Mouse (Mus musculus) heart, embryonic 11.5 days (tissue): Measurements from ENCODE around the gene Mslnl. TPM values are rescaled to one million over a fixed set of nuclear protein-coding genes. Genes with fewer than 3 reads are reported as not detected.

Source experiments
- ATAC-seq: fragments of 200-750 bp; cut with Nextera tagmentation; replicated peaks from 2 replicates; pipeline ENCODE4 v1.8.0; 2017; ENCODE audit warnings: moderate library complexity; ENCODE audit not compliant: insufficient number of reproducible peaks, low FRiP score, low TSS enrichment
- H3K27ac ChIP-seq: fragments of 300-500 bp; sonication (generic); 2 replicates; pipeline ENCODE4 v1.5.1; 2014; ENCODE audit warnings: mild to moderate bottlenecking, low read depth, low read length
- H3K27me3 ChIP-seq: fragments of 300-500 bp; sonication (generic); 2 replicates; pipeline ENCODE4 v1.6.1; 2014; ENCODE audit warnings: mild to moderate bottlenecking, low read length, mixed read lengths; ENCODE audit not compliant: control insufficient read depth, insufficient read depth
- H3K36me3 ChIP-seq: fragments of 300-500 bp; sonication (generic); 2 replicates; pipeline ENCODE4 v1.6.1; 2014; ENCODE audit warnings: mild to moderate bottlenecking, low read length, moderate library complexity, mixed read lengths; ENCODE audit not compliant: control insufficient read depth, insufficient read depth
- H3K4me1 ChIP-seq: fragments of 300-500 bp; sonication (generic); 2 replicates; pipeline ENCODE4 v1.6.1; 2014; ENCODE audit warnings: low read length; ENCODE audit not compliant: control insufficient read depth, insufficient read depth
- H3K4me2 ChIP-seq: fragments of 300-500 bp; sonication (generic); 2 replicates; pipeline ENCODE4 v1.6.1; 2014; ENCODE audit warnings: mild to moderate bottlenecking, moderate library complexity
- H3K4me3 ChIP-seq: fragments of 300-500 bp; sonication (generic); 2 replicates; pipeline ENCODE4 v1.5.1; 2014; ENCODE audit warnings: low read depth, low read length
- H3K9ac ChIP-seq: fragments of 300-500 bp; sonication (generic); 2 replicates; pipeline ENCODE4 v1.6.1; 2014; ENCODE audit warnings: mild to moderate bottlenecking, low read depth, low read length, moderate library complexity
- H3K9me3 ChIP-seq: fragments of 300-500 bp; sonication (generic); replicated peaks from 2 replicates; pipeline ENCODE4 v1.6.1; 2016; ENCODE audit warnings: low read length; ENCODE audit not compliant: control insufficient read depth
- WGBS: fragments of 180-500 bp; shearing (Covaris S2); extraction: QIAGEN DNeasy Blood & Tissue Kit; methylation state at CpG from one replicate; pipeline ENCODE4 v1.1.7; 2014; ENCODE audit not compliant: insufficient replicate concordance; 5-methylcytosine and 5-hydroxymethylcytosine counted together
- polyA plus RNA-seq: library from polyadenylated mRNA; unstranded; fragments of >200 nt; fragmentation: Nextera tagmentation; extraction: Ambion mirVana; gene quantifications from 2 replicates; pipeline ENCODE4 v1.2.1, GENCODE M21; 2014

Gene Mslnl
- not detected in 2 replicates for polyA plus RNA-seq

DNA sequence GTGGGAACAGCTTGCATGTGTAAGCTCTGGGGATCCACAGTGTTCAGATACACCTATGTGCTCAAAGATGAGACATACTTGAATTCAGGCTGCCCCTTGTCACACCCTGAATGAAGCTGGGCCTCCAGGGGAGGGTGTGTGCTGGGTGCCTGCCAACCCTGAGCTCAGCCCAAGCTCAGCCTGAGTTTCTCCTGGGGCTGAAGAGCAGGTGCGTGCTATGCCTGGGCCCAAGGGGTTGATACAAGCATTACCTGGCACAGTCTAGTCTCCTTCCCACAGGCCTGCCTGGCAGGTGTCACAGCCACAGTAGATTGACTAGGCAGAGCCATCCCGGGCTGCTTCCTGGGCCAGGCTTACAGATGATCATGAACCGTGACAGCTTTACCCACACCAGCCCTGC, at the start of gene Mslnl:
Gene Mslnl, plus strand, starts transcription at position 298 of the 400 bp plus-strand sequence.
- Histone ChIP-seq H3K4me2 (no peak within 1 kb of the TSS), H3K27ac (no peak within 1 kb of the TSS)

DNA sequence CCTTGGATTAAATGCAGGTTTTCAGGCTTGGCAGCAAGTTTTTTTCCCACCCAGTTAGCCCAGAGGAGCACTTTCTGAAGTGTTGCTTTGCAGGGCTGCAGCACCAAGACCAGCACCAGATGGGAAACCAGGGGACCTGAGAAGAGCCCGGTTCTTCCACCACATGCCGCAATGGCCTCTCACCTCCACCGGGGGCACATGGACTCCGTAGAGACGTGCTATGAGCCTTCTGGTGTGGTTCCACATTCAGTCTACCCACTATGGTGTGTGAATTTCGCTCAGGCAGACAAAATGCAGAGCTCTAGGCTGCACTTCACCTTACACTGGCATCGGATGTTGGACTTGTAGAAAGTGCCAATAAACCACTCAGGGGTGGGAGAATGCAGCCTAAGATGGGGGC, 49.5 kb upstream of the Mslnl start:
- no peaks in the 10 kb centered on the region for H3K4me1 ChIP-seq
- WGBS = 44% methylated on average over 7 of the region's 7 CpGs
- H3K27me3 ChIP-seq = peaks cover 6% of the 10 kb centered on the region
- no peak overlapping the region for H3K9ac ChIP-seq
- no peaks in the 10 kb centered on the region for H3K36me3 ChIP-seq
- ATAC-seq = no peak
- no peak overlapping the region for H3K27ac ChIP-seq
- H3K4me2 ChIP-seq = no peak overlapping the region
- H3K4me3 ChIP-seq = no peak overlapping the region
- H3K9me3 ChIP-seq = no peaks in the 10 kb centered on the region

More for the DNA sequence above, at the start of gene Mslnl:
- Histone ChIP-seq H3K27me3 (peaks cover 10% of the 10 kb centered on the region), H3K4me1 (no peaks in the 10 kb centered on the region), H3K9me3 (no peaks in the 10 kb centered on the region), H3K36me3 (peaks cover 2% of the 10 kb centered on the region; the same call in 1 of the 2 replicates), H3K9ac (no peak within 1 kb of the TSS), H3K4me3 (no peak within 1 kb of the TSS)
- WGBS = 68% methylated on average over 3 of the region's 3 CpGs
- no peak for ATAC-seq

DNA sequence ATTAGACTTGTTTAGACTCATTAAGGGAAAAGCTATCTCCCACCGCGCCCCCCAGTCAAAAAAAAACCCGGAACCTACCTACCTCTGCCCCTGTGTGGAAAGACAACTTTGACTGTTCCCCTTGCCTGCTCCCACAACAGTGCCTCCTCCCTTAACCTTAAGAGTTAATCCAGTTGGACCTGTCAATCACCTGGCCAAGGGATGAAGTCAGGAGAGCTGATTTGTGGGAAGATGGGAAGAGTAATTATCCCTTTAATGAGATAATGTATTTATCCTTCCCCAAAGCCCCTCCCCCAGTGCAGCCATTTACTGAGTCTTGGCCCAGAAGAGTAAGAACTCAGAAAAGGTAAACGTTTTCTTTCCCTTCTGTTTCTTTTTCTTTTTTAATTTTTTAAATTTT, 46.9 kb upstream of the Mslnl start:
- H3K36me3 ChIP-seq = no peaks in the 10 kb centered on the region
- peaks cover 5% of the 10 kb centered on the region for H3K27me3 ChIP-seq
- ATAC-seq = no peak
- H3K9me3 ChIP-seq = no peaks in the 10 kb centered on the region
- no peak overlapping the region for H3K27ac ChIP-seq
- H3K4me2 ChIP-seq = no peak overlapping the region
- no peak overlapping the region for H3K9ac ChIP-seq
- no peaks in the 10 kb centered on the region for H3K4me1 ChIP-seq
- WGBS = 73% methylated on average over 4 of the region's 4 CpGs
- no peak overlapping the region for H3K4me3 ChIP-seq

DNA sequence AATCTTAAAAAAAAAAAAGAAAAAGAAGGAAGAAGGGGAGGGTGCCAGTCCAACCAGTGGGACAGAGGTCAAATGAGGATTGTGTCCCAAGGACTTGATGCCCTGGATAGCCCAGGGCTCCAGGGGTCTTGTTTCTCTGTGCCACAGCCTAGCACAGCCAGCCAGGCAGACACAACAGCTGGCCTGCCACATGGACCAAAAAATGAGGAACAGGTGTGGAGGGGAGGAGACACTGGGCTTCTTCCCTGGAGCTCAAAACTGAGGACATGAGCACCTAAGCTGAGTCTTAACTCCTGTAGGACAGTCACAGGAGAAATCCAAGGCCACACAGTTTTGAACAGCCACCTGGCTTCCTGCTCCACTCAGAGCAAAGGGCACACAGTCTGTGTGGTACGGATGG, 39.6 kb upstream of the Mslnl start:
- Histone ChIP-seq H3K4me2 (no peak overlapping the region), H3K36me3 (no peaks in the 10 kb centered on the region), H3K9me3 (no peaks in the 10 kb centered on the region), H3K27me3 (peaks cover 6% of the 10 kb centered on the region; the same call in 1 of the 2 replicates), H3K27ac (no peak overlapping the region), H3K9ac (no peak overlapping the region), H3K4me3 (no peak overlapping the region), H3K4me1 (no peaks in the 10 kb centered on the region)
- 38% methylated on average over 1 of the region's 1 CpGs for WGBS
- no peak for ATAC-seq

DNA sequence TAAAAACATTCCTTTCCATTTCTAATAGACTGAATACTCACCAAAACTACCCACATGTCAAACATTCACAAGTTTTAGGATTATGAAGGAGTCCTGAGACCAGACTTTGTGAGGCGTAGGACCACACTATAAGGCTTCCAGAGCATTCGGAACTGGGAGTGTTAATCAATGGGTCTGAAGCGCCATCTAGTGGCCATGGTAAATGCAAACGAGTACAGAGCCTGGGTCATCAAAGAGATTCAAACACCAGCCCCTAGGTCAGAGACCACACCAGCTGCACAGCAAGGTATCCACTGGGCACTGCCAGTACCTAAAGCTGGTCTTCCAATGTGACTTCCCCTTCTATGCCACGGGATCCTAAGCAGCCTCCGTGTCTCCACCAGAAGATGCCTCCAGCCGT, 37.4 kb upstream of the Mslnl start:
- ATAC-seq = no peak
- peaks cover 6% of the 10 kb centered on the region; the same call in 1 of the 2 replicates for H3K27me3 ChIP-seq
- H3K4me1 ChIP-seq = no peaks in the 10 kb centered on the region
- no peak overlapping the region for H3K9ac ChIP-seq
- no peaks in the 10 kb centered on the region for H3K36me3 ChIP-seq
- WGBS = 14% methylated on average over 7 of the region's 7 CpGs
- H3K27ac ChIP-seq = no peak overlapping the region
- no peak overlapping the region for H3K4me2 ChIP-seq
- H3K9me3 ChIP-seq = no peaks in the 10 kb centered on the region
- H3K4me3 ChIP-seq = no peak overlapping the region

DNA sequence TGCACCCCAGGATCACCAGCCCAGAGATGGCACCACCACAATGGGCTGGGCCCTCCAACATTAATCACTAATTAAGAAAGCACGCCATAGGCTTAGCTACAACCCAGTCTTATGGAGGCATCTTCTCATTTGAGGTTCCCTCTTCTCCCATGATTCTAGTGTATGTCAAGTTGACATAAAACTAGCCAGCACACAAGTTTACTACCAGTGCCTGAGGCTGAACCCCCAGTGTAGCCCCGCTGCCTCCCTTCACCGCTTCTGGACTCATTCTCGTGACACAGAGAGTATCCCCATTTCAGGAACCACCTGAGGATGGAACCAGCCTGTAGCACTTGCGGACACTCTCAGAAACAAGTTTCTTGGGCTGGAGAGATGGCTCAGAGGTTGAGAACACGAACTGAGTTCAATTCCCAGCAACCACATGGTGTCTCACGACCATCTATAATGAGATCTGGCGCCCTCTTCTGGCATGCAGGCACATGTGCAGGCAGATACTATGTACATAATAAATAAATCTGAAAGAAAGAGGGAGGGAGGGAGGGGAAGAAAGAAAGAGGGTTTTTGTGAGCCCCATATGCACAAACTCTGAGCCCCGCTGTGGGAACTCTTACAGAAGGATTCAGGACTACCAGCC, 34.9 kb upstream of the Mslnl start:
- no peak overlapping the region for H3K27ac ChIP-seq
- WGBS = 58% methylated on average over 9 of the region's 9 CpGs
- no peaks in the 10 kb centered on the region for H3K4me1 ChIP-seq
- no peak overlapping the region for H3K4me2 ChIP-seq
- no peak overlapping the region for H3K9ac ChIP-seq
- no peaks in the 10 kb centered on the region for H3K36me3 ChIP-seq
- no peaks in the 10 kb centered on the region for H3K9me3 ChIP-seq
- H3K27me3 ChIP-seq = peaks cover 6% of the 10 kb centered on the region; the same call in 1 of the 2 replicates
- no peak for ATAC-seq
- no peak overlapping the region for H3K4me3 ChIP-seq

DNA sequence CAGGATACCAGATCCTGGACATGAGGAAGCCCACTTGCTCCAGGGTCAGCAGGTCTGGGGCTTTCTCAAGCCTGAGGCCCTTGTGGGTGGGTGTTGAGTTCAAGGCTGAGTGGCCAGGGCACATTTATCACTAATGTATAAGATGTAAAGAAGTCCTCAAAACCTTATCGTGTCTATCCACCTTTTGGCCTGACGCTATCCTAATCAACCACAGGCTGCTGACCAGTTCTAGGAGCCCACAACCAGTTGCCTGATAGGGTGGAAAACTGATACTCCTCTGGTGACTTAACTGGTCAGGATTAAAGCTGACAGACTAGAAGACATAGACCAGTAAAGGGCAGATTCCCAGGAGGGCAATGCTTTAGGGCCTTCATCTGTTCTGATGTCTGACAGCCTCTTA, 25.8 kb upstream of the Mslnl start:
- ATAC-seq = no peak
- H3K36me3 ChIP-seq = no peaks in the 10 kb centered on the region
- no peak overlapping the region for H3K4me2 ChIP-seq
- WGBS = 84% methylated on average over 2 of the region's 2 CpGs
- H3K4me3 ChIP-seq = no peak overlapping the region
- no peak overlapping the region for H3K9ac ChIP-seq
- H3K4me1 ChIP-seq = no peaks in the 10 kb centered on the region
- H3K9me3 ChIP-seq = 0 out of 2 replicates have a peak, but pooled peaks cover 2% of the 10 kb centered on the region
- H3K27ac ChIP-seq = no peak overlapping the region
- H3K27me3 ChIP-seq = no peaks in the 10 kb centered on the region; the same call in 1 of the 2 replicates

DNA sequence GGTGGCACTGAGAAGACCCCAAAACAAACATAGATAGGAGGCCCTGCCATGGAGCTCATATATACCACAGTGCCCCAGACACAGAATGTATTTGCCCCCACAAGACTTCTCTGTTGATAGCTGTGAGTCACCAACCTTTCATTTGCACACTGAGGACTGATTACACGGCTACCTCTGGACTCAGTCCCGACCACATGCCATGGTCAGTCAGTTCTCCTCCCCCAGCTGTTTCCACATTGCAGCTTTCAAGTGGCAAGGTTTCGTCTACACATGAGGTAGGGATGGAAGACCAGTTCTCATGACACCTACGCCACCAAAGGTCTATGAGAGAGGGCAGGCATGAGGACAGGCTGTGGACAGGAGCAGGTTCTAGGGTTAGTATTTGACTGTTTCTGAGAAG, 24.7 kb upstream of the Mslnl start:
- Histone ChIP-seq H3K4me1 (0 out of 2 replicates have a peak, but pooled peaks cover 1% of the 10 kb centered on the region), H3K27ac (no peak overlapping the region), H3K27me3 (peaks cover 8% of the 10 kb centered on the region), H3K4me2 (no peak overlapping the region), H3K9ac (no peak overlapping the region), H3K4me3 (no peak overlapping the region), H3K36me3 (no peaks in the 10 kb centered on the region), H3K9me3 (0 out of 2 replicates have a peak, but pooled peaks cover 2% of the 10 kb centered on the region)
- ATAC-seq = no peak
- WGBS = 75% methylated on average over 4 of the region's 4 CpGs

DNA sequence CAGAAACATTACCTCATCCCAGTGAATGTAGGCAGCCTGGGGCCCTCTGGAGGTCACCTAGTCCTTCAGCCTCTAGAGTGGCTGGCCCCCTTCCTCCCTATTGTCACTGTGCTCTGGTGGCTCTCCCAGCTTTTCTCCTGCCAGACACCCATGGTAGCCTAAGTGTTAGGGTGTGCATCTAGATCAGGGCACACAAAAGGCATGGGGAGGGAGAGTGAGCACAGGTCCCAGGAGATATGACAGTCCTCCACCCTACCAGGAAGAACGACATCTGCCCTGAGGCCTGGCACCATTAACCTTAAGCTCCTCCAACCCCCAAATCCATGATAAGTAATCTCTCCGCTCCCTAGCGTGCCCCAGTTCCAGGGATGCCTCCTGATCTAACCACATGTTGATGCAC, 20.2 kb upstream of the Mslnl start:
- Histone ChIP-seq H3K9me3 (no peaks in the 10 kb centered on the region), H3K36me3 (peaks cover 3% of the 10 kb centered on the region; the same call in 1 of the 2 replicates), H3K4me2 (no peak overlapping the region; the same call in 1 of the 2 replicates), H3K4me1 (peaks cover 12% of the 10 kb centered on the region; the same call in 1 of the 2 replicates), H3K27me3 (peaks cover 36% of the 10 kb centered on the region), H3K4me3 (no peak overlapping the region), H3K9ac (no peak overlapping the region), H3K27ac (no peak overlapping the region)
- WGBS = 38% methylated on average over 3 of the region's 3 CpGs
- ATAC-seq = no peak
